Mouse (Mus musculus): ENCODE measurements around the gene Adk. TPM values are rescaled to one million over a fixed set of nuclear protein-coding genes. Genes with fewer than 3 reads are reported as not detected.

Adk gene
- total RNA-seq, 1 experiment = 164 TPM

DNA sequence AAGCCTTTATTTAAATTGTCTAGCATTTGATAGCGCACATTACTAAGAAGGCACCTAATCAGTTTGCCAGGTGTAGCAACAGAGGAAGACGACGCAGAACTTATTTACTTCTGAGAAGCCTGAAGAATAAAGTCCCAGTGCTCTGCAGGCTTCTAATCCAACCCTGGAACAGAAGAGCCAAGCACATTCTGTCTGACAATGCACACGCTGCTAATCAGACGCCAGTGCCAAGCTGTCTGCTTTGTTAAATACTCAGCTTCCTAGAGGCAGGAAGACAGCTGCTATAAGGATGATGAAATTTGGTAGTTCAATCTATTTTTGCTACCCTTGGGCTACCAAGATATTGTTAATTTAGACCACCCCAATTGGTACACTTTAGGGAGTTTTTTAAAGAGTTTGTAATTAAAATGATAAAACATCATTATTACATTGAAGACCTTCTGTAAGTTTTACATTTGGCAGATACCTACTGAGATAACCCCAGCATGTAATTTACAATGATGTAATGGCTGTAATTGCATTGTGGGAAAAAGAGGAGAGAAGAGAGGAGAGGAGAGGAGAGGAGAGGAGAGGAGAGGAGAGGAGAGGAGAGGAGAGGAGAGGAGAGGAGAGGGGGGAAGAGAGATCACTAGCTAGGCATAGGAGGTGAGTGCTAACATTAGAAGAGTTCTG lies 201.1 kb downstream of the Adk start:
- no peak overlapping the region for H3K27ac ChIP-seq (ENCODE audit: insufficient read depth, low read depth, low read length, poor library complexity, severe bottlenecking)
- no peak overlapping the region for H3K9ac ChIP-seq (ENCODE audit: insufficient read depth, low read depth, low read length, poor library complexity, severe bottlenecking)
- in situ Hi-C loops (cut with MboI; ENCODE audit: low sequenced_read_pairs in 2 of 2, unreplicated experiment in 2 of 2) = no loop called here
- TF ChIP-seq ZNF384 (IDR thresholded peaks at IDR 0.05; ENCODE audit: low read depth, low read length) = no peak
- no peak for TF ChIP-seq ZC3H11A (IDR thresholded peaks at IDR 0.05; ENCODE audit: borderline replicate concordance, low read depth, low read length)
- TF ChIP-seq MAFK (IDR thresholded peaks at IDR 0.05; ENCODE audit: insufficient read depth, low read depth, low read length) = no peak
- no peak for TF ChIP-seq HCFC1 (IDR thresholded peaks at IDR 0.05; ENCODE audit: borderline replicate concordance, insufficient read depth, low read length)
- no peak for TF ChIP-seq CHD2 (IDR thresholded peaks at IDR 0.05; ENCODE audit: low read depth, low read length)
- no peaks in the 10 kb centered on the region for H3K4me1 ChIP-seq (ENCODE audit: control insufficient read depth in 2 of 2, insufficient read depth in 2 of 2, low read length in 2 of 2, poor library complexity in 1 of 2)
- no peaks in the 10 kb centered on the region for H3K36me3 ChIP-seq (ENCODE audit: control insufficient read depth, insufficient read depth, low read length, poor library complexity, severe bottlenecking)
- no peak overlapping the region for H3K4me3 ChIP-seq (ENCODE audit: insufficient read depth in 1 of 2, low read depth in 1 of 2, low read length in 2 of 2, poor library complexity in 1 of 2, severe bottlenecking in 1 of 2)
- no peak for DNase-seq (ENCODE audit: low read depth, low spot score)
- H3K9me3 ChIP-seq (ENCODE audit: control insufficient read depth, insufficient read depth, low read depth, low read length) = no peaks in the 10 kb centered on the region

GRCm38 (mm10) chr14:21253993-21254339 lies 201.6 kb downstream of the Adk start:
- Histone ChIP-seq H3K4me3 (ENCODE audit: insufficient read depth in 1 of 2, low read depth in 1 of 2, low read length in 2 of 2, poor library complexity in 1 of 2, severe bottlenecking in 1 of 2) (no peak overlapping the region), H3K36me3 (ENCODE audit: control insufficient read depth, insufficient read depth, low read length, poor library complexity, severe bottlenecking) (no peaks in the 10 kb centered on the region), H3K27ac (ENCODE audit: insufficient read depth, low read depth, low read length, poor library complexity, severe bottlenecking) (no peak overlapping the region), H3K9me3 (ENCODE audit: control insufficient read depth, insufficient read depth, low read depth, low read length) (no peaks in the 10 kb centered on the region), H3K4me1 (ENCODE audit: control insufficient read depth in 2 of 2, insufficient read depth in 2 of 2, low read length in 2 of 2, poor library complexity in 1 of 2) (no peaks in the 10 kb centered on the region), H3K9ac (ENCODE audit: insufficient read depth, low read depth, low read length, poor library complexity, severe bottlenecking) (no peak overlapping the region)
- TF ChIP-seq MAFK (IDR thresholded peaks at IDR 0.05; ENCODE audit: insufficient read depth, low read depth, low read length) (no peak), HCFC1 (IDR thresholded peaks at IDR 0.05; ENCODE audit: borderline replicate concordance, insufficient read depth, low read length) (no peak), ZC3H11A (IDR thresholded peaks at IDR 0.05; ENCODE audit: borderline replicate concordance, low read depth, low read length) (no peak), CHD2 (IDR thresholded peaks at IDR 0.05; ENCODE audit: low read depth, low read length) (no peak), ZNF384 (IDR thresholded peaks at IDR 0.05; ENCODE audit: low read depth, low read length) (no peak)
- in situ Hi-C loops (cut with MboI; ENCODE audit: low sequenced_read_pairs in 2 of 2, unreplicated experiment in 2 of 2) = no loop called here
- no peak for DNase-seq (ENCODE audit: low read depth, low spot score)

DNA sequence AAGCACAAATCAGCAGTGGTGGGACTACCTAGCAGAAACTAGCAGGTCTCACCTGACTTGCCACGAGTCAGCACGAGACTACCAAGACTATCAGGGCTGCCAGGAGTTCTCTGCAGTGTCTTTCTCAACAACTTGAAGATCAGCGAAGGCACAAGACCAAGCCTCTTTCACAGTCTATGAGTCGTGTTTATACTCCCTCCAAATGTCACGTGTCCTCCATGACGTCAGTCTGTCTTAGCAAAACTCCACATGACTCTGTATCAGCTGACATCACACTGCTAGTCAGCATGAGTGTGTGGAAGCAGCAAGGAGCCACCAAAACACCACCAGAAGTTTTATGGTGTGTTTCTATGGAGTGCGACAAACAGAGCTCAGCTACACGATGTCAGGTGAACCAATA lies 215.9 kb downstream of the Adk start:
- Histone ChIP-seq H3K27ac (ENCODE audit: insufficient read depth, low read depth, low read length, poor library complexity, severe bottlenecking) (no peak overlapping the region), H3K36me3 (ENCODE audit: control insufficient read depth, insufficient read depth, low read length, poor library complexity, severe bottlenecking) (no peaks in the 10 kb centered on the region), H3K4me3 (ENCODE audit: insufficient read depth in 1 of 2, low read depth in 1 of 2, low read length in 2 of 2, poor library complexity in 1 of 2, severe bottlenecking in 1 of 2) (no peak overlapping the region), H3K9ac (ENCODE audit: insufficient read depth, low read depth, low read length, poor library complexity, severe bottlenecking) (no peak overlapping the region), H3K9me3 (ENCODE audit: control insufficient read depth, insufficient read depth, low read depth, low read length) (no peaks in the 10 kb centered on the region), H3K4me1 (ENCODE audit: control insufficient read depth in 2 of 2, insufficient read depth in 2 of 2, low read length in 2 of 2, poor library complexity in 1 of 2) (no peaks in the 10 kb centered on the region)
- in situ Hi-C loops (cut with MboI; ENCODE audit: low sequenced_read_pairs in 2 of 2, unreplicated experiment in 2 of 2) = no loop called here
- DNase-seq (ENCODE audit: low read depth, low spot score) = no peak
- no peak for TF ChIP-seq ZC3H11A (IDR thresholded peaks at IDR 0.05; ENCODE audit: borderline replicate concordance, low read depth, low read length)
- TF ChIP-seq ZNF384 (IDR thresholded peaks at IDR 0.05; ENCODE audit: low read depth, low read length) = no peak
- no peak for TF ChIP-seq HCFC1 (IDR thresholded peaks at IDR 0.05; ENCODE audit: borderline replicate concordance, insufficient read depth, low read length)
- no peak for TF ChIP-seq MAFK (IDR thresholded peaks at IDR 0.05; ENCODE audit: insufficient read depth, low read depth, low read length)
- no peak for TF ChIP-seq CHD2 (IDR thresholded peaks at IDR 0.05; ENCODE audit: low read depth, low read length)

DNA sequence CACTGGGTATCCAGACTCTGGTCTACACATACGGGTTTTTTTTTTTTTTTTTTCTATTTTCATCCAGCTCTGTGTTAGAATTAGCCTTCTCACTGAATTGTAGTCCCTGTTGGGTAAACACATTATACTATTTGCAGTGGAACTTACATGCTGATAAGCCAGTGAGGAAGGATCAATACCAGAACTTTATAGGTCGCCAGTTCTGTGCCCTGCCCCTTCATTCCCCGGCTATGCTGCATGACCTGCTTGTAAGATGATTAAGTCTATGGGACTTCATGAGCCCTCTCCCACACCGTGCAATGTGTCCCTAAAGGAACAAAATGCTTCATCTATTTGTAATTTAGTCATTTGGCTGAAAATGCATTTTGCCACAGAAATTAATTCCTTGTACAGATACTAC lies 219.1 kb downstream of the Adk start:
- in situ Hi-C loops (cut with MboI; ENCODE audit: low sequenced_read_pairs in 2 of 2, unreplicated experiment in 2 of 2) = no loop called here
- no peak for DNase-seq (ENCODE audit: low read depth, low spot score)
- no peak overlapping the region for H3K9ac ChIP-seq (ENCODE audit: insufficient read depth, low read depth, low read length, poor library complexity, severe bottlenecking)
- no peaks in the 10 kb centered on the region for H3K36me3 ChIP-seq (ENCODE audit: control insufficient read depth, insufficient read depth, low read length, poor library complexity, severe bottlenecking)
- H3K4me1 ChIP-seq (ENCODE audit: control insufficient read depth in 2 of 2, insufficient read depth in 2 of 2, low read length in 2 of 2, poor library complexity in 1 of 2) = no peaks in the 10 kb centered on the region
- TF ChIP-seq HCFC1 (IDR thresholded peaks at IDR 0.05; ENCODE audit: borderline replicate concordance, insufficient read depth, low read length) (no peak), MAFK (IDR thresholded peaks at IDR 0.05; ENCODE audit: insufficient read depth, low read depth, low read length) (no peak), CHD2 (IDR thresholded peaks at IDR 0.05; ENCODE audit: low read depth, low read length) (no peak), ZC3H11A (IDR thresholded peaks at IDR 0.05; ENCODE audit: borderline replicate concordance, low read depth, low read length) (no peak), ZNF384 (IDR thresholded peaks at IDR 0.05; ENCODE audit: low read depth, low read length) (no peak)
- H3K4me3 ChIP-seq (ENCODE audit: insufficient read depth in 1 of 2, low read depth in 1 of 2, low read length in 2 of 2, poor library complexity in 1 of 2, severe bottlenecking in 1 of 2) = no peak overlapping the region
- H3K9me3 ChIP-seq (ENCODE audit: control insufficient read depth, insufficient read depth, low read depth, low read length) = no peaks in the 10 kb centered on the region
- H3K27ac ChIP-seq (ENCODE audit: insufficient read depth, low read depth, low read length, poor library complexity, severe bottlenecking) = no peak overlapping the region
